Mouse (Mus musculus): Measurements from ENCODE around the gene 1300017J02Rik. TPM values are rescaled to one million over a fixed set of nuclear protein-coding genes. Genes with fewer than 3 reads are reported as not detected.

The 1300017J02Rik gene
- total RNA-seq, 2 experiments from 2014 or later = 0.12 to 0.91 TPM

DNA sequence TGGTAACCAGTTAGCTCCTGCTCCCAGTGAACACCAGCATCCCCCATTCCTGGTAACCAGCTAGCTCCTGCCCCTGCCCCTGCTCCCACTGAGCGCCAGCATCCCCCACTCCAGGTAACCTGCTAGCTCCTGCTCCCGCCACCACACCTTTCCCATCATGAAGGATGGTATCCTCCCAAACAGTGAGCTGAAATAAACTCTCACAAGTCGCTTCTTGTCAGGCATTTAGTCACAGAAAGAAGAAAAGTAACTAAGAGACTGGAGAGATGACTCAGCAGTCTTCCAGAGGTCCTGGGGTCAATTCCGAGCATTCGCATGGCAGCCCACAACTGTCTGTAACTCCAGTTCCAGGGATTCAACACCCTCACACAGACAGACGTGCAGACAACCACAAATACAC, 28.0 kb downstream of the 1300017J02Rik start:
- intact Hi-C loops (cut with DNase I; ENCODE audit: low total_unique reads) = no loop called here

DNA sequence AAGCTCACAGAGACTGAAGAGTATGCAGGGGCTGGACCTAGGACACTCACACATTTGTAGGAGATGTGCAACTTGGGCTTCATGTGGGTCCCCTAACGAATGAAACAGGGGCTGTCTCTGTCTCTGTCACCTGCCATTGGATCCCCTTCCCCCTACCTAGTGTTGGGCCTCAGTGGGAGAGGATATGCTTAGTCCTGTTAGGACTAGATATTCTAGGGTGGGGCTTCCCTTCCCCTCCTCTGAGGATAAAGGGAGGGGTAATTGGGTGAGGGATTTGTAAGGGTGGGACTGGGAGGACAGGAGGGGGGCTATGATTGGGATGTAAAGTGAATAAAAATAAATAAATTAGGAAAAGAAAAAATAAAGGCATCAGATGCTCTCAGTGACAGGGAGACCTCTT, 29.2 kb downstream of the 1300017J02Rik start:
- DNase-seq = no peak
- intact Hi-C loops (cut with DNase I; ENCODE audit: low total_unique reads) = no loop called here

More for the DNA sequence above, 28.0 kb downstream of the 1300017J02Rik start:
- DNase-seq = no peak

DNA sequence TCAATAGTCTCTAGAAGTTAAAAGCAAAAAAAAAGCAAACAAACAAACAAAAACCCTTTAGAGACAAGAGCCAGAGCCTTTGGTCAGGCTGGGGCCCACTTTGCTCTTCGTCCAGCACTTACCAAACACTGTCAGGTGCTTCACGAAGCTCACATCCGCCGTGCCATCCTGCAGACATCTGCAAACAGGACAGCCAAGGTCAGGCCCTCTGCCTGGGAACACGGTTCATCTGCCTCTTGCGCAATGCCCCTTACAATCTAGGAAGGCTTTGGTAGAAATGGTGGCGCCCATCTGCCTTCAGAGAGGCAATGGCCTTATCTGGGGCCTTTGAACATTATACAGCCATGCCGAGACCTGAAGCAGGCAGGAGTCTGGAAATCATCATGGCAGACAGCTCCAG, 30.1 kb downstream of the 1300017J02Rik start:
- DNase-seq = no peak
- intact Hi-C loops (cut with DNase I; ENCODE audit: low total_unique reads) = no loop called here

DNA sequence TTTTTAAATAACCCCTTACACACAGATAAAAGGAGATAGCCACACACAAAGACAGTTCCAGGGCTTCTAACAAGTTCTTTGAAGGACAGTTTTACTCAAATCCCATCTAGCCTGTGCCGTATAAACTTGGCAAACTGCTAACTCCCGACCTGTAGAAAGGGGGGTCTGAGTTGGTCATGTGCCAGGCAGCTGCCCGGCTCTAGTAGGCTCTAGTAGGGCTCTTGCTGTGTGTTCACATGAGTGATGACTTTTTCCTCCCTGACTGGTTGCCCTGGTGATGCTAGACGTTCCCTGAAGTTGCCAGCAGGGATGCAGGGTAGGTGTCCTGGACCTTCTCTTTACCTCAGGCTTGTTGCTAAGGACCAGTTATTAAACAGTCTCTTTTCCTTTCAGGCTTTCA, 33.8 kb downstream of the 1300017J02Rik start:
- intact Hi-C loops (cut with DNase I; ENCODE audit: low total_unique reads) = no loop called here
- DNase-seq = no peak

DNA sequence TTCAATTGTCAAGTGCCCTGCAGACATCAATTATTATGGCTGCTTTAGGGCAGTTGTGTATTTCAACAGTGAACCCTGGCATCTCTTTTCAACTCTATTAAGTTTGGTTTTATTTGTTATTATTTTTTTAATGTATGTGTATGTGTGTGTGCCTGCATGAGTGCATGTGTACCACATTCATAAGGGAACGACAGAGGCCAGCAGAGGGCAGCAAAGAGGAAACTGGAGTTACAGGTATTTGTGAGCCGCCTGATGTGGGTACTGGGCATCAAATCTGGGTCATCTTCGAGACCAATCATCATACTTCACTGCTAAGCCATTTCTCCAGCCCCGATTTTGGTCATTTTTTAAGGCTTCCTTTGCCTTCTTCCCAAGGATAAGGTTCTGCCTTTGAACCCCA, 39.1 kb downstream of the 1300017J02Rik start:
- intact Hi-C loops (cut with DNase I; ENCODE audit: low total_unique reads) = no loop called here
- DNase-seq = no peak

DNA sequence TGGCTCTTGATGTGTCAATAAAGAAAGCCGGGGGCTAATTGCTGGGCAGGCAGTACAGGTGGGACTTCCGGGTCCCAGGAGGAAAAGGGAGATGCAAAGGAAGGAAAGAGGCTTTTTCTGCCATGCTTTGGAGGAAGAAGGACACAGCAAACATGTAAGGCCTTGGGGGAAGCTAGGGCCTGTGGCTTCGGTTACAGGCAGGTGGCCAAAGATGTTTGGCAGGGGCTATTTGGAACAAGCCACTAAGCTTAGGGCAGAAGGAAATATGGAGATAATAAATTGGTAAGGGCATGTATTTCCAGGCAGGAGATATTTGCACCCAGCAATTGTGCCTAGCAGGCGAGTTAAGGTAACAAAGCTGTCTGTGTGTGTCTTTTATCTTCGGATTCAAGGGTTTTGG, 52.0 kb downstream of the 1300017J02Rik start:
- intact Hi-C loops (cut with DNase I; ENCODE audit: low total_unique reads) = no loop called here
- no peak for DNase-seq

DNA sequence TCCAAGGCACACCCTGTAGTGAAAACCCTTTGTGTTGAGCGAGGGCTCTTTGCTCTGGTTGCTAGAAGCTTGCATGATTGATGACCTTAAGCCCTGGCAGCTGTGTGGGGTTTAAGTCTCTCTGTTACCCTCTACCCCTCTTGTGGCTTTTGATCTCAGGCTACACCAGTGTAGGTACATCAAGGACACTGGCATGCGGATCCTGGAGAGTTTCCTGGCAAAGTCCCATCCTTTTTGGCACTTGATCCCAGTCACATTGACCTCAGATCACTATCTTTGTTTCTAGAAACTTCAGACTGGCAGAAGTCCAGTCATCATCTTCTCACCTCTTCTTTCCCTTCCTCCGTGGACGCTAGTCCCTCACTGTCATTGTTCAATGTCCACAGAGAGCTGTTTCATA, 56.3 kb downstream of the 1300017J02Rik start:
- no peak for DNase-seq
- intact Hi-C loops (cut with DNase I; ENCODE audit: low total_unique reads) = no loop called here

DNA sequence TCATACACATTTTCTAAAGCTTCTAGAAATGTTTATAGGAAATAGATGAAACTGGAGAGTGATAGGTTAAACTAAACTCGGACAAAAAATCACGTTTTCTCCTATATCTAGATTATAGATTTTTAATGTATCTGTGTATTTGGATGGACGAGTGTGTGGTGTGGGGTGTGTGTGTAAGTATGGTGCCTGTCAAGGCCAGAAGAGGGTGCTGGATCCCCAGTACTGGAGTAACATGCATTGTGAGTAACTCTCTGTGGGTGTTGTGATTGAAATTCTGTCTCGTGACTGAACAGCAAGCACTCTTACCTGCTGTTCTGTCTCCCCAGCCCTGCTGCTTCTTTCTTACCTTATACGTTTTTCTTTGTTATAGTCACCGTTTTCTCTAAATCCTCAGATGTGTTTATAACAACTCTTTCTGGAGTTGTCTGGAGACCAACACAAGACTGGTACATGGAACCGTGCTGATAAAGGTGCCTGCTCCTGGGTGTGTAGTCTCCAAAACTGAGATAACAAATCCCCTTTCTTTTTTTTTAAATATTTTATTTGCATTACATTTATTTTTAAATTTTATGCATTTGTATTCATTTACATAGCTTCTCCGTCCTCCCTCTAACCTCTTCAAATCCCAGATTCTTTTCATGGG, 58.2 kb downstream of the 1300017J02Rik start:
- intact Hi-C loops (cut with DNase I; ENCODE audit: low total_unique reads) = no loop called here
- DNase-seq = no peak

DNA sequence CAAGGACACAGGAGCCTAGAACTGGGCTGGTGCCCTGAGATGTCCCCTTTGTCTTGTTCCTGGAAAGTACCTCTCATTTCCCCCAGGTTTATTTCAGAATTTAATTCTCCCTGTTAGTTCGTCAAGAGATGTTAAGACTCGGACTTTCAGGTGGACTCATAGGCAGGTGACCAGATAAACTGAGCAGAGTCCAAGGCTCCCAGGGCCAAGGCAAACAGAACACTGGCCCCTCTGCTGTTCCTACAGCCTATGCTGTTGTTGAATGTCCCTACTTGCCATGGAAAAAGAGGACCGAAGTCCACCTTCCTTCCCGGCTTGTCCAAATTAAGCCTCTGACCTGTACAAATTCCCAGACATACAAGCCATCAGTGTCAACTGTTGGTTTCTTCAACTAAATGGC, 61.2 kb downstream of the 1300017J02Rik start:
- intact Hi-C loops (cut with DNase I; ENCODE audit: low total_unique reads) = no loop called here
- no peak for DNase-seq

DNA sequence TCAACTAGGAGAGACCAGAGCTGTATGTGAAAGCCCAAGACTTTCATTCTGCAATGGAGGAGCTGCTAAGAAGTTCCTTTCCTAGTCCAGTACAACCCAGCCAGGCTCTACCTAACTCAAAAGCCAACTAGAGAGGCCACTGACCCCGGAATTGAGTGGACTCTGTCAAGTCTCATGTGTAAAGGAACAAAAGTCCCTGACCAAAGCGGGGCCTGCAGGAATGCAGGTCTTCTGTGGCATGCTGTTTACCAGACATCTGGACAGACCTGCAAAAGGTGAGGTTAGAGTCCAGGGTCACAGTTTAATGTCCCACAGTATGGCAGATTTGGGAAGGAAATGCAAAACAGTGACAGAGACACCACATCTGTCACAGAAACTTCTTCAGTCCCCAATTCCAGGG, 63.7 kb downstream of the 1300017J02Rik start:
- intact Hi-C loops (cut with DNase I; ENCODE audit: low total_unique reads) = no loop called here
- DNase-seq = no peak

DNA sequence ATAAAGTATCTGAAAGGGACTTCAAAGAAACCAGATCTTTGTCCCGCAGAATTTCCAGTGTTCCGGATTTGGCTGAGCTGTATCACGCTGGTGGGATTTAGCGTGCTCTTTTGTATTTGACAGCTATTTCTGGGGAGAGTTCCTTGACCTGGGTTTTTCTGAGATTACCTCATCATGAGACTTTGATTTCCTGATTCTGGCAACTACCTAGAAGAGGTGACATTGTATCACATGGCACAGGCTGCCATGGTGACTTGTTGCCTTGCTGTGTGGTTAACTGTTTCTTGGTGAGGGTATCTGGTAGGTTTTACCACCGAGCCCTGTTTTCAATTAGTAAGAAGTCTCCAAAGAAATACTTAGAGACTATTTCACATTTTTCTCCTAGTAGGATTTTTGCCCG, 65.4 kb downstream of the 1300017J02Rik start:
- intact Hi-C loops (cut with DNase I; ENCODE audit: low total_unique reads) = no loop called here
- no peak for DNase-seq

DNA sequence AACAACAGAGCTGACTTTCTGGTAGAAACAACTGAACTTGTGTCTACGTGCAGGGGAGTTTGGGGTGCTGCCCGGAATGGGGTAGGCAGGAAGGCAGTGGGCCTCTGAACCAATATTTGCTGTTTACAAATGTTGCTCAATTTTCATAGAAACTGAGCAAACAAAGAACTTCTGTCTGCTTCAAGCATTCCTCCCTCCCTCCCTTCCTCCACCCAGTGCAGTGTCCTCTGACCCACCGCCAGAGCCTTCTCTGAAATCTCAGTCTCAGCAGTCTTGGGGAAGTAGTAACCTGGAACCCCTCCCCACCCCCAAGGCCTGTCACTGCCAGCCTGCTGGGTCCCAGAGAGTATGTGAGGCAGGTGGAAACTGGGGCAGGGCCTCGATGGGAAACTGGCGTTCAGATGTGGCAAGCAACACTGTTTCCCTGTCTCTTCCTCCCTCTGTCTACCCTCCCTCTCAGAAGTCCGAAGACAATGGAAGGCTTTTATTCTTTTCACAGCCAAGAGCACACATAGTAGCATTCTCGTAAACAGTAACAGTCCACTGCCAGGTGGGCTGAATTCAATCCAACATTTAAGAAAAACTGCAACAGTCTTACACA, 70.2 kb downstream of the 1300017J02Rik start:
- intact Hi-C loops (cut with DNase I; ENCODE audit: low total_unique reads) = no loop called here
- DNase-seq = no peak

DNA sequence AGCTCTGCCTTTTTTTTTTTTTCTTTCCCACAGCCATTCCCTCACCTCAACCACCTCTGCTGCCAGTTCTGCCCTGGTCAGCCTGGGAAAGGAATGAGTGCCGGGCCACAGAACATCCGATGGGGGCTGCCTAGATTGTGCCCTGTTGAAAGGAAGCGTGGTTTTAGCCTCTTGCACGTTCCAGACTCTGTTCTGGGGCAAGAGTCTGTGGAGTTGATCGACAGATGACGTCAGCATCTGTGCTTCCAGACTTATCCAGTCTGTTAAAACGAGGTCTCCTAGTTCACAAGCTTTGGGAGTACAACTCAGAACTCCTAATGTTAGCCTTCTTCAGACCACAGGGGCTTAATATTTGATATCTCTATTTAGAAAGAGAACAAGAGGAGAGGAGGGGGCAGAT, 70.8 kb downstream of the 1300017J02Rik start:
- intact Hi-C loops (cut with DNase I; ENCODE audit: low total_unique reads) = no loop called here
- no peak for DNase-seq

DNA sequence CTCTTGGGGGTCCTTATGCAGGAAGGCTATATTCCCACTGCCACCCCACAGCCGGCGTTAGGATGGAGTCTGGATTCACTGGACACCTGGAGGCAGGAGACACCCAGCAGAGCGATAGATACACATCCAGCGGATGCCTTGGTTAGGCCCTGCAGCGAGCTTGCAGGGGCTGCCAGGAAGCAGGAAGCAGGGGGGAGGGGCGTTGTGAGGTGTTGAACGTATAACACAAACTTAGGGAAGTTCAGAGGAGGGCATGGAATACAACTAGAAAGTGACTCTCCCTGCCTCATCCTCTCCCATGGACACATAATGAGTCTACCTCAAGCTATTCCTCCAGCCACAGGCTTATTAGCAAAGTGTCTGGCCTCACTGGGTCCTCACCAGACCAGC, 71.9 kb downstream of the 1300017J02Rik start:
- intact Hi-C loops (cut with DNase I; ENCODE audit: low total_unique reads) = no loop called here

DNA sequence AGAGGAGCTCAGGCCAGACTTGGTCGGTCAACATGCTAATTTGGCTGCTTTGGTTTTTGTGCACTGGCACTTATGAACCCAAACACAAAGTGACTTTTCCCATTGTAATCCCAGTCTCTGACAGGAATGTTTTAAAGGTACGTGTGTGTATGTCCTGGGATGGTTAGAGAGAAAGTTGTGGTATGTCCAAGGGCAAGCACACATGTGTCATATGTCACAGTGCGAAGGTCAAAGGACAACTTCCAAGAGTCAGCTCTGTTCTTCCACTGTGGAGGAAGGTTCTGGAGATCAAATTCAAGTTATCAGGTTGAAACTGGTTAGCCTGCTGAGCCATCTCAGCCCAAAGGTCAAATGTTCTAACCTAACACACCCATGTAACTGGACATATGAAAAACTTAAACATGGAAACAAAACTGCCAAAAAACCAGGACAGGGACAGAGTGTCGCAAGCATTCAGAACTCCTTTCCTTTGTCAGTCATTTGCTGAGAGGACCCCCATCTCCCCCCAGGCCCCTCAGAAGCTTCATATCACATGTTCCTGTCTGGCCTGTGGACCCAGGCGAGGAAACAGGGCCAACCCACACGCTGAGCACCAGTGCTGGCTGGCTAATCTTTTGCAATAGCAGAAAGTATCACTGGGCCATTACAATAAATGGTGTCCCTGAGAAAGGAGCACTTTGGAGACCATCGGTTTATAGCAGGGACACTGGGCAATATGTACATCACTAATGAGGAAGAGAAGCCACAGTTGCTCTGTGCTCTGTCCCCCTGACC, 72.5 kb downstream of the 1300017J02Rik start:
- DNase-seq = no peak
- intact Hi-C loops (cut with DNase I; ENCODE audit: low total_unique reads) = no loop called here

More for the DNA sequence above, 71.9 kb downstream of the 1300017J02Rik start:
- DNase-seq = no peak

DNA sequence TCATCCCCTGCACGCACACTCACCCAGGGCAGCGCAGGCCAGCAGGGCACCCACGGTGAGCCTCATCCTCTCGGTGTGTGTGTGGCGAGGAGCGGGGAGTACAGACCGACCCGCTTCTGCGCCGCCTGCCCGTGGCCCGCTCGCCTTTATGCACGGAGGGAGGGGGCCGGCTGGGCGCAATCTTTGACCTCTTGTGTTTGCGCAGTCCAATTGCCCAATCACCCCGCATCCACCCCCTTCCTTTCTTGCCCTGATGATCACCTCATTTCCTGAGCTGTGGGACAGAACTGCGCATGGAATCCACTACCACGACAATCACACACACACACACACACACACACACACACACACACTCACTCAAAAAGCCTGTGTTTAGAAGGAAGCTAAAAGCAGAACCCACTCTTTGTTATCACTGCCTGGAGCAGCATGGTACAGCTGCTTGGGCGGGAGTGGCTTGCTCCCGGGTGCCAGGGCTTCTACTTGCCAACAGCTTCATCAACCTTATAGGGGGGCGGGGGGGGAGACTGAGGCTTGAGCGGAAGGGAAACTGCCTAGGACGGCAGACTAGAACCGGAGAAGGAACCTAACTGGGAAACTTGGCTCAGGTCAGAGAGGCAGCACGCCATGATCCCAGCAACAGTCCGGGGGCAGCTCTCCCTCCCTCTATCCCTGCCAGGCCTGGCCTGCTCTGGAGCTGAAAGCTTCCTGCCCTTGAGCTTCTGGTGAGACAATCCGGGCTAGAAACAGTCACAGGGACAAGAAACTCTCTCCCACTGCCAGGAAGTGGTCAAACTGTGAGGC, 74.5 kb downstream of the 1300017J02Rik start, which contains the start of the genes Gm20425 and Trf:
TSS of gene Gm20425 (minus strand) at position 157 of the 801 bp plus-strand sequence.
TSS of gene Trf (minus strand) at position 294 of the 801 bp plus-strand sequence.
- peak; percentile 43 for DNase-seq
- intact Hi-C loops (cut with DNase I; ENCODE audit: low total_unique reads) = no loop called here

DNA sequence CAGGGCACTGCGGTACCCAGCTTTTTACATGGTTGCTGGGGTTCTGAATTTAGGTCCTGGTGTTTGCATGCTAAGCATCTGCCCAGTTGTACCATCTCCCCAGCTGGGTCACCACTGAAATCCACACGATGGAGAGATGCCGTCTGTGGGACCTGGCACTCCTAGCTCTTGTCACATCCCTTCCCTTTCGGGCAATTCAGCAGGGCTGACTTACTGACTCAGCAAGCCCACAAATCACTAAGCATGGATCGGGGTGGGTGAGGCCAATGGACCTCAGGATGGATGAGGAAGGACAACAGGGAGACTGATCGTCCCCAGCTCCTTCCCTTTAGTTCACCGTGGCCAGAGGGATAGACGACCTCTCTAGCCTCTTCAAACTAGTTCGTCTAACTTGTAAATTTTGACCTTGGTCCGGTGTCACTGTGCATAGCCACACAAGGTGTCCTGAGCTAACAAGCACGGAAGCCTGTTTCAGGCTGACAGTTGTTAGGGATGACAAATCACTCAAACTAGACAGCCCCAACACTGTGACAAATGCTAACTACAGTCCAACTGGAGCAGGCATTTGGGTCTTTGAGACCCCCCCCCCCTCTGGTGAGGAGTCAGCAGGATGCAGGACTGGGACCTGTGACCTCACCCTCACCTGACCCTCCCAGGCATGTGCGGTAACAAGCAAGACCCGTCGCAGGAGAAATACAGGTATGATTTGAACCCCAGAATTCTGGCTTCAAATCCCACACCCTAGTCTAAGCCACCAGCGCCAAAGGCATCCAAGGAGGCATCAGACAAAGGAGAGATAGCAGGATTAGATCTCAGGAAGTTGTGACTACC, 75.6 kb downstream of the 1300017J02Rik start:
- intact Hi-C loops (cut with DNase I; ENCODE audit: low total_unique reads) = loop anchor here (5.0 kb wide), 1 partner anchor 73 kb away; no protein-coding TSS in a partner anchor
- DNase-seq = no peak

DNA sequence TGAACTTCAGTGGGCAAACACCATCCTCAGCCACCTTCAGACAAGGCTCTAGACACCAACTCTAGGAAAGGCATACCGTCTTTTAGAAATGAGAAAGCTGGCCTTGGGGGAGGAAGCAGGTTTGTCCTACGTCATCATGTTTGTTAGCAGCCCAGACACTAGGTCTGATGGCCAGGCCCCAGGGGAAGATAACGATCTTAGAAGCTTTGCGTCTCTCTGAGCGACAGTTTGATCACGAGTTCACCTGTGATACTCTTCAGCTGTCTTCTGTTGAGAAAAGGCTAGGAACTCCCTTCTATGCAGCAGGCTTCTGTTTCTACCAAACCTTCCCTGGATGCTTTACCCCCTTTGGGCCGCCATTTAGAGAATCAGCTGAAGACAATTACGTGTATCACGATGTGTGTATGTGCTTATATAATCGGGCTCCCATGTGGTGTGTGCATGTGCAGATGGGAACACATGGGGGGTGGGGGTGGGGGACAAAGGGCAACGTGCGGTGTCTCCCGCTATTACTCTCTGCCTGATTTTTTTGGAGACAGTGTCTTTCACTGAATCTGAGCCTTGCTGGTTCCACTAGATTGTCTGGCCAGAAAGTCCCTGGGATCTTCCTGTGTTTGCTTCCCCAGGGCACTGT, 76.4 kb downstream of the 1300017J02Rik start:
- intact Hi-C loops (cut with DNase I; ENCODE audit: low total_unique reads) = loop anchor here (5.0 kb wide), 1 partner anchor 74 kb away; no protein-coding TSS in a partner anchor
- DNase-seq = no peak

Measured in gastrocnemius, postnatal 14 days (tissue).